Mouse (Mus musculus): ENCODE measurements around the gene Lor. TPM values are rescaled to one million over a fixed set of nuclear protein-coding genes. Genes with fewer than 3 reads are reported as not detected.
A peak's percentile ranks its signal among the peaks of the same experiment; 100 is the strongest.

The Lor gene
- polyA plus RNA-seq (2015; fragmentation: Nextera tagmentation; extraction: Ambion mirVana) = 2.6 and 3.5 TPM in 2 replicates

DNA sequence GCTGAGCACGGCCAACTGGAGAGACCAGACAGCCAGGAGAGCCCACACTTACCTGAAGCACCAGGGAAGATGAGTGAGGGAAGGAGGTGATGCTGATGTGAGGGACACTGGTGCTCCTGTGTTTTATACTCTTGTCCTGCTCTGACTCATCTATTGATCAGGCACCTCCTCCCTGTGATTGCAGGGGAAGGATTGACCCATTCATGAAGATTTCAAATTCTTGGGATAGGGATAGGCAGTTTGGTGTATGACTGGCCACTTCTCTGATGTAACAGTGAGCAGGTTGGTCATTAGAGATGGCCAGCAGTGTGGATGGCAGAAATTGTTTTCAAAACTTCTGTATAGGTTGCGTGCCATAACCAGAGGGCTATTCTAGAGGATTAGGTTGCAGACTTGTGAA, at the start of gene Lor:
Gene Lor (minus strand): TSS at position 101 of the 400 bp plus-strand sequence.
- Histone ChIP-seq H3K36me3 (no peaks in the 10 kb centered on the region), H3K27ac (no peak within 1 kb of the TSS), H3K4me2 (peak within 1 kb of the TSS; percentile 86), H3K4me1 (no peaks in the 10 kb centered on the region), H3K9me3 (no peaks in the 10 kb centered on the region), H3K4me3 (replicated peaks) (peak within 1 kb of the TSS; percentile 72), H3K9ac (no peak within 1 kb of the TSS), H3K27me3 (replicated peaks) (peaks cover 18% of the 10 kb centered on the region)
- ATAC-seq (ENCODE audit: insufficient read depth, low FRiP score, low read depth) = no peak
- WGBS = 75% methylated on average over 2 of the region's 2 CpGs

DNA sequence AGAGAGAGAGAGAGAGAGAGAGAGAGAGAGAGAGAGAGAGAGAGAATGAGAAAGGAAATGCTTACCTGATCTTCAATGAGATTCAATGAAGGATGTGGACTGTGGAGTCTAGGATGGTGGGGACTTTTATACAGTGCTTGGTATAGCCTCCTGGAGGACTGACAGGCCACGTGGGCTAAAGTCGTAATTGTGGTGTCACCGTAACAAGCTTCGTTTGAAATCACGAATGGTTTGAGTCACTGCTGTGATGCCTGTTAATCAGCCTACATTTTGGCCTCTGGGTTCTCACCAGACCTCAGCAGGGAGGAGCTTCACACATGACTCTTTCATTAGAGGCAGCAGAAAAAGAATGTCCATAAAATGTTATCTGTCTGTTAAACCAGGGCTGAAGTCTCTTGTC, 40.9 kb upstream of the Lor start, which contains the start of gene Prr9:
Gene Prr9 (minus strand): TSS at position 101 of the 400 bp plus-strand sequence.
- WGBS = 81% methylated on average over 5 of the region's 5 CpGs
- no peaks in the 10 kb centered on the region for H3K36me3 ChIP-seq
- H3K9me3 ChIP-seq = no peaks in the 10 kb centered on the region
- no peaks in the 10 kb centered on the region for H3K4me1 ChIP-seq
- H3K4me3 ChIP-seq (replicated peaks) = no peak within 1 kb of the TSS
- H3K4me2 ChIP-seq = no peak within 1 kb of the TSS
- no peak for ATAC-seq (ENCODE audit: insufficient read depth, low FRiP score, low read depth)
- H3K27ac ChIP-seq = no peak within 1 kb of the TSS
- H3K27me3 ChIP-seq (replicated peaks) = no peaks in the 10 kb centered on the region
- no peak within 1 kb of the TSS for H3K9ac ChIP-seq

DNA sequence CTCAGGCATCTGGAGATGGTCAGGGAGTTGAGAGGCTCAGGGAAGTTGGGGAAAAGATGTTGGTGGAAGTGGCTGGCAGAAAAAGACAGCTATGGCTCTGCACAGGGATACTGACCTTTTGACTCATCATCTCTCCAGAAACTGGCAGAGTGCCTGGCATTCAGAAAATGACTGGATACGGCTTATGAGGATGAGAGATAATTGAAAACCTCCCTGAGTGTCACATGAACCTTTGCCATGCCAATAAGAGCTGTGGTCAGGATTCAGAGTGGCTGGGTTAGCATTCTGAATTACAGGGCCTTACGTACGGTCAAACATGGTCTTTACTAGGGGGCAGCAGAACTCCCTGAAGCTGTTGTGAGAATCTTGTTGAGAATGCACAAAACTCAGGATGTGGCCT, 38.0 kb upstream of the Lor start:
- ATAC-seq (ENCODE audit: insufficient read depth, low FRiP score, low read depth) = no peak
- no peak overlapping the region for H3K27ac ChIP-seq
- WGBS = 68% methylated on average over 3 of the region's 3 CpGs
- no peaks in the 10 kb centered on the region for H3K9me3 ChIP-seq
- no peak overlapping the region for H3K9ac ChIP-seq
- no peak overlapping the region for H3K4me3 ChIP-seq (replicated peaks)
- no peaks in the 10 kb centered on the region for H3K27me3 ChIP-seq (replicated peaks)
- H3K36me3 ChIP-seq = no peaks in the 10 kb centered on the region
- no peak overlapping the region for H3K4me2 ChIP-seq
- H3K4me1 ChIP-seq = no peaks in the 10 kb centered on the region

DNA sequence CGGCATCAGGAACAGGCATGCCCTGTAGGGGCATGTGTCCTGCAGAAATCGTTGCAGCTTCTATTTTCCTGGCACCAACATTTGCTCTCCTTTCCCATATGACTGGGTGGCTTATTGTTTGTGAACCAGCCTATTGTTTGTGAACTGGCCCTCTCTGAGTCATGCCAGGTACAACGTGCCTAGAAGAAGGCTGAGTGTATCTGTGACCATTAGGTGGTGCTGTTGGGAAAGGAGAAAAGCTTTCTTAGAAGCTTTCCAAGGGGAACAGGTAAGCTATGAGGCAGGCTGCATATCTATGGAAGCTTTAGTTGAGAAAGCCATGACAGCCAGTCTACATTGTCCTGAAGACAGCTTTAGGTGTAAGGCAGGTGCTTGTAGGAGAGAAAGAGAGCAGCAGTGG, 35.0 kb upstream of the Lor start:
- Histone ChIP-seq H3K9ac (no peak overlapping the region), H3K36me3 (no peaks in the 10 kb centered on the region), H3K4me2 (no peak overlapping the region), H3K4me1 (no peaks in the 10 kb centered on the region), H3K4me3 (replicated peaks) (no peak overlapping the region), H3K27me3 (replicated peaks) (no peaks in the 10 kb centered on the region), H3K9me3 (no peaks in the 10 kb centered on the region), H3K27ac (no peak overlapping the region)
- WGBS = 24% methylated on average over 3 of the region's 3 CpGs
- ATAC-seq (ENCODE audit: insufficient read depth, low FRiP score, low read depth) = no peak

DNA sequence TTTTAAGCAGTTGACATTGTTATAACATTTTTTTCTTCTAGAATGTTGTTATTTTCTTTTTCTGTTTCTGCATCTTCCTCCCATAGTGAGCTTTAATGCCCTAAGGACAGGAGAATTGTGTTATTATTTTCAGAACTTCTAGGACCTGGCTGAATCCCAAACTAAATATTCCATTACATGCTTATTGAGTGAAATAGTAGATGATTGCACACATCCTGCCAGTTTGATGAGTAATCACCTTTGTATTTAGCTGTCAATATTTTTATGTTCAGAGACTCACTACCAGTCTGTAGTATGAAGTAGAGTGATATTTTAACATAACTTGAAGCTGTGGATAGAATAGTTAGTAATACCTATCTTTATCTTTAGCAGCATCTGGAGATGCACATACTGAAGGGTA, 28.6 kb upstream of the Lor start:
- no peak overlapping the region for H3K4me2 ChIP-seq
- H3K4me3 ChIP-seq (replicated peaks) = no peak overlapping the region
- no peaks in the 10 kb centered on the region for H3K36me3 ChIP-seq
- no peaks in the 10 kb centered on the region for H3K27me3 ChIP-seq (replicated peaks)
- H3K27ac ChIP-seq = no peak overlapping the region
- no peaks in the 10 kb centered on the region for H3K4me1 ChIP-seq
- no peak for ATAC-seq (ENCODE audit: insufficient read depth, low FRiP score, low read depth)
- H3K9me3 ChIP-seq = no peaks in the 10 kb centered on the region
- no peak overlapping the region for H3K9ac ChIP-seq

DNA sequence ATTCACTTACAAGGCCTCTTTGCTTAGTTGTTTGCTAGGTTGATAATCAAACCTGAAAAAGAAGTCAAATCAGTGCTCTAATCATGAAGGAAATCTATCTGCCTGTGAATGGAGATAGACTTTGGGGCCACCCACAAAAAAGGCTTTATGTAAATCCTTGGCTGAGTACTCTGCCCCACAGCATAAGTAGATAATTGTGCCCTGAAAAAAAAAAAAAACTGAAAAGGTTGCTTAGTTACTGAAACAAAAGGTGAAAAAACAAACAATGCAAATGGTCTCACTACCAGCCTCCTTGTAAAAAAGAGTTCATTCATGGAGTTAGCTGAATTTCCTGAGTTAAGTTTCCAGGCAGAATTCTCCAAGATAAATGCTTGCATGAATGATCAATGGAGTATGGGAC, 27.8 kb upstream of the Lor start:
- no peak overlapping the region for H3K4me2 ChIP-seq
- H3K36me3 ChIP-seq = no peaks in the 10 kb centered on the region
- no peaks in the 10 kb centered on the region for H3K4me1 ChIP-seq
- H3K9me3 ChIP-seq = no peaks in the 10 kb centered on the region
- ATAC-seq (ENCODE audit: insufficient read depth, low FRiP score, low read depth) = no peak
- no peaks in the 10 kb centered on the region for H3K27me3 ChIP-seq (replicated peaks)
- H3K27ac ChIP-seq = no peak overlapping the region
- H3K9ac ChIP-seq = no peak overlapping the region
- H3K4me3 ChIP-seq (replicated peaks) = no peak overlapping the region

DNA sequence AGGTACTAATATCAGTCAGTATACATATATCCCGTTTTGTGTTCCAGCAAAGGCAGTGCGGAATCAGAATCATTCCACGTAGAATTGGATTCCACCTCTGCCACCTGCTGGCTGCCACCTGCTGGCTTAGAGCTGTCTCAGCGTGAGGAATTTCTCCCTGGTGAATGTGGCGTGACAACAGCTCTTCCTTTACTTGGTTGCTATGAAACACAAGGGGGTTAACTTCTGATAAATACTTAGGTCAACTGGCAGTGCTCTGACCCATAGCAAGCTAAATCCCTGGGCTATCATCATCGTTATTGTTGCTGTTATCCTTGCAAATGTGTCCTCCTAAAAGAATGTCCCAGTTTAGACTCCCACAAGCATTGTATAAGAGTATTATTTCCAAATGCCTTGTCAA, 23.6 kb upstream of the Lor start:
- Histone ChIP-seq H3K27me3 (replicated peaks) (no peaks in the 10 kb centered on the region), H3K4me1 (no peaks in the 10 kb centered on the region), H3K9me3 (no peaks in the 10 kb centered on the region), H3K9ac (no peak overlapping the region), H3K36me3 (no peaks in the 10 kb centered on the region), H3K4me2 (no peak overlapping the region), H3K4me3 (replicated peaks) (no peak overlapping the region), H3K27ac (no peak overlapping the region)
- no peak for ATAC-seq (ENCODE audit: insufficient read depth, low FRiP score, low read depth)
- 7% methylated on average over 6 of the region's 6 CpGs for WGBS

DNA sequence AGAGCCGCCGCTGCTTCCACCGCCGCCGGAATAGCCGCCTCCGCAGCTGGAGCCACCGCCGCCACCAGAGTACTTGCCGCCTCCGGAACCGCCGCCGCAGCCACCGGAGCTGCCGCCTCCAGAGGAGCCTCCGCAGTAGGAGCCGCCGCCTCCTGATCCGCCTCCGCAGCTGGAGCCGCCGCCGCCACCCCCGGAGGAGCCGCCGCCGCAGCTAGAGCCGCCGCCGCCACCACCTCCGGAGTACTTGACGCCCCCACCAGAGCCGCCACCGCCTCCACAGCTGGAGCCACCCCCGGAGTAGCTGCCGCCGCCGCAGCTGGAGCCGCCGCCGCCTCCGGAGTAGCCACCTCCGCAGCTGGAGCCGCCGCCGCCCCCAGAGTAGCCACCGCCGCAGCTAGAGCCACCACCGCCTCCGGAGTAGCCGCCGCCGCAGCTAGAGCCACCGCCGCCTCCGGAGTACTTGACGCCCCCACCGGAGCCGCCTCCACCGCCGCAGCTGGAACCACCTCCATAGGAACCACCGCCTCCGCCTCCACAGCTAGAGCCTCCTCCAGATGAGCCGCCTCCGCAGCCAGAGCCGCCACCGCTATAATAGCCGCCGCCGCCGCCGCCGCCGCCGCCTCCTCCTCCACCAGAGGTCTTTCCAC, 1.5 kb downstream of the Lor start:
- peak; percentile 72 for ATAC-seq (ENCODE audit: insufficient read depth, low FRiP score, low read depth)
- no peak overlapping the region for H3K27ac ChIP-seq
- under 1% methylated on average over 53 of the region's 76 CpGs for WGBS

DNA sequence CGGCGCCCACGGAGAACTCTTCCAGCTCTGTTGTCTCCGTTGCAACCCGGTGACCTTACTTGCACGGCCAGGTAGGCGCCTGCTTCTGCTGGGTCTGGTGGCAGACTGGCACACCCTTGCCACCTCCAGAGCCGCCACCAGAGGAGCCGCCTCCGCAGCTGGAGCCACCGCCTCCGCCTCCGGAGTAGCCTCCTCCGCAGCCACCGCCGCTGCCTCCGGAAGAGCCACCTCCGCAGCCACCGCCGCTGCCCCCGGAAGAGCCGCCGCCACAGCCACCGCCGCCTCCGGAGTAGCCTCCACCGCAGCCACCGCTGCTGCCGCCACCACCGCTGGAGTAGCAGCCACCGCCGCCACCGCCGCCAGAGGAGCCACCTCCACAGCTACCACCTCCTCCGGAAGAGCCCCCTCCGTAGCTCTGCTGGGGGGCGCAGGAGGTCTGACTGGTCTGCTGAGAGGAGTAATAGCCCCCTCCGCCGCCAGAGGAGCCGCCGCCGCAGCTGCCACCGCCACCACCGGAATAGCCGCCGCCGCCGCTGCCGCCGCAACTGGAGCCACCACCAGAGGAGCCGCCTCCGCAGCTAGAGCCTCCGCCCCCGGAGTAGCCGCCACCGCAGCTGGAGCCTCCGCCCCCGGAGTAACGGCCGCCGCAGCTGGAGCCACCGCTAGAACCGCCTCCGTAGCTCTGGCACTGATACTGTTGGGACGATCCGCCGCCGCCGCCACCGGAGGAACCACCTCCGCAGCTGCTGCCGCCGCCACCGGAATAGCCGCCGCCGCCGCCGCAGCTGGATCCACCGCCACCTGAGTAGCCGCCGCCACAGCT, 2.3 kb downstream of the Lor start:
- peak overlapping the region; percentile 72 for H3K4me3 ChIP-seq (replicated peaks)
- peak overlapping the region; percentile 86 for H3K4me2 ChIP-seq
- ATAC-seq (ENCODE audit: insufficient read depth, low FRiP score, low read depth) = peak; percentile 80
- WGBS = under 1% methylated on average over 74 of the region's 82 CpGs
- H3K36me3 ChIP-seq = no peaks in the 10 kb centered on the region
- H3K27ac ChIP-seq = no peak overlapping the region
- no peaks in the 10 kb centered on the region for H3K4me1 ChIP-seq
- H3K9me3 ChIP-seq = no peaks in the 10 kb centered on the region
- peak overlapping the region; percentile 20 for H3K9ac ChIP-seq
- H3K27me3 ChIP-seq (replicated peaks) = peaks cover 18% of the 10 kb centered on the region

More for the DNA sequence above, 1.5 kb downstream of the Lor start:
- Histone ChIP-seq H3K4me1 (no peaks in the 10 kb centered on the region), H3K9me3 (no peaks in the 10 kb centered on the region), H3K4me3 (replicated peaks) (peak overlapping the region; percentile 72), H3K27me3 (replicated peaks) (peaks cover 18% of the 10 kb centered on the region), H3K9ac (peak overlapping the region; percentile 20; the same call in 1 of the 2 replicates), H3K36me3 (no peaks in the 10 kb centered on the region), H3K4me2 (peak overlapping the region; percentile 86)

DNA sequence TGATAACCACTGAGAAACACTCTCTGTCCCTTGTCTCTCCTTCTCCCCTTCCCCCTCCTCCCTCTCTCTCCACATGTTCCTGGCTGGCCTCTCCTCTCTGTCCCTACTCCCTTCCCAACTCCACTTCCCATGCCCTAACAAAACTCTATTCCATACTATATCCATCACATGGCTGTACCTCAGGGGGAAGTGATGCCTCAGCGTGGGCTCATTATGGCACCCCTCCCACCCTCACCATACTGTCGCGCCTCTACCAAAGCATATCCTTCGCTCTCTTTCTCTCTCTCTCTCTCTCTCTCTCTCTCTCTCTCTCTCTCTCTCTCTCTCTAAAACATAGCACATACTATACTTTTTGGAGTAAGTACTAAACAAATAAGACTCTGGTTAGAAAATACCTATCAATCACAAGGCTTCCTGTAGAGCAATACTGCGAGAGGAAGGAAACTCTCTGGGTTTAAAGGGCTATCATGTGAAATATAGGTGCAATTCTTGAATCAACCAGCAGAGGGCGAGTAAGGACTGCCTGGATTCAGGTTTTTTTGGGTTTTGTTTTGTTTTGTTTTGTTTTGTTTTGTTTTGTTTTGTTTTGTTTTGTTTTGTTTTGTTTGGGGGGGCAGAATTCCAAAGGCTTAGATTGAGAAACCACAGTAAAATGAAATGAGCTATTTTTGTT, 32.4 kb downstream of the Lor start:
- Histone ChIP-seq H3K4me1 (no peaks in the 10 kb centered on the region), H3K4me3 (replicated peaks) (no peak overlapping the region)
- WGBS = 54% methylated on average over 6 of the region's 6 CpGs

DNA sequence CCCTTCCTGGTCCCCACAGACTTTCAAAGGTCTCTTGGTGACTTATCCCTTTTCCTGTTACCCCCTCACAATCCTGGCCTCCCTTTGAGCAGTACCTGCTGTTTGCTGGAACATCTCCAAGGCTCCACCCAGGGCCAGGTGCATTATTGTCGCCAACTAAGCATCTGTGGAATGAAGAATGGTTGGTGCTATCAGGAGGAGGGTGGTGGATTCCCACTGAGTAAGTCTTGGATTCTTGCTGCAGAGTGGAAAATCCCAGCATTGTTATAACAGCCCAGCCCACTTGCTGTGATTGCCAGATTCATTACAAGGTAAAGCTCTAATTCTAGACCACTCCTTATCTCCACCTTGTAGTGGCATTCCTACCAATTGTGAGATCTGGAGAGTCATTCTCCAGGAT, 49.0 kb downstream of the Lor start:
- no peaks in the 10 kb centered on the region for H3K4me1 ChIP-seq
- H3K36me3 ChIP-seq = no peaks in the 10 kb centered on the region
- H3K4me3 ChIP-seq (replicated peaks) = no peak overlapping the region
- 42% methylated on average over 1 of the region's 1 CpGs for WGBS
- no peaks in the 10 kb centered on the region for H3K27me3 ChIP-seq (replicated peaks)
- ATAC-seq (ENCODE audit: insufficient read depth, low FRiP score, low read depth) = no peak
- peak overlapping the region; percentile 35; the same call in 1 of the 2 replicates for H3K27ac ChIP-seq
- H3K4me2 ChIP-seq = no peak overlapping the region
- H3K9me3 ChIP-seq = no peaks in the 10 kb centered on the region
- no peak overlapping the region for H3K9ac ChIP-seq

More for the DNA sequence above, 32.4 kb downstream of the Lor start:
- Histone ChIP-seq H3K9ac (no peak overlapping the region), H3K27me3 (replicated peaks) (no peaks in the 10 kb centered on the region), H3K9me3 (no peaks in the 10 kb centered on the region), H3K4me2 (no peak overlapping the region), H3K36me3 (no peaks in the 10 kb centered on the region), H3K27ac (no peak overlapping the region)
- no peak for ATAC-seq (ENCODE audit: insufficient read depth, low FRiP score, low read depth)

DNA sequence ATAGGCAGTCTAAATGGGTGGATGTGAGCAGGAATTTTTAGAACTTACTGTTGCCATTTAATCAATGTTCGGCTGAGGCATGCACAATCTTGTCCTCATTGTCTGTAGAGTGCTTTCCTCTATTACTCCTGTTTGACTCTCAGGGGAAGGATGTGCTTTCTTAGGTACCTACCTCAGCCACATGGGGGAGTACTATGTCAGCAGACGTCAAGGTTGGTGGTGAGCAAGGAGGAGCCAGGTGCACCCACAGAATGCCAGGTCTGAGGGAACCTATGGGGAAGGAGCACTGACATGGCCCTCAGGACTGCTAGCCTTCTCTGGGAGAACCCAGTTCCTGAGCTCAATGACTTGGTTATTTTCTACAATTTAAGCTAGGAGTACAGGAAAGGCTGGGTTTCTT, 49.7 kb downstream of the Lor start:
- Histone ChIP-seq H3K36me3 (no peaks in the 10 kb centered on the region), H3K9ac (no peak overlapping the region), H3K4me3 (replicated peaks) (no peak overlapping the region), H3K4me1 (no peaks in the 10 kb centered on the region), H3K27ac (no peak overlapping the region), H3K4me2 (no peak overlapping the region), H3K27me3 (replicated peaks) (no peaks in the 10 kb centered on the region), H3K9me3 (no peaks in the 10 kb centered on the region)
- 37% methylated on average over 2 of the region's 2 CpGs for WGBS
- no peak for ATAC-seq (ENCODE audit: insufficient read depth, low FRiP score, low read depth)

All from stomach, embryonic 15.5 days (tissue).